Mouse (Mus musculus): ENCODE data around the gene Gm21440.
"Not testable (repeated sequence)": the region's sequence is repeated elsewhere in the genome, so short reads cannot be mapped to it uniquely, and the experiment has no call there.

Gm21440 gene

GRCm38 (mm10) chrY:13252091-13252490 is at the start of gene Gm21440, which contains the start of gene Gm21454:
Gene Gm21440, plus strand, starts transcription at chrY:13252391.
Gene Gm21454, plus strand, starts transcription at chrY:13252442.
- not testable (repeated sequence) for DNase-seq (ENCODE audit: low read depth, low spot score)

DNA sequence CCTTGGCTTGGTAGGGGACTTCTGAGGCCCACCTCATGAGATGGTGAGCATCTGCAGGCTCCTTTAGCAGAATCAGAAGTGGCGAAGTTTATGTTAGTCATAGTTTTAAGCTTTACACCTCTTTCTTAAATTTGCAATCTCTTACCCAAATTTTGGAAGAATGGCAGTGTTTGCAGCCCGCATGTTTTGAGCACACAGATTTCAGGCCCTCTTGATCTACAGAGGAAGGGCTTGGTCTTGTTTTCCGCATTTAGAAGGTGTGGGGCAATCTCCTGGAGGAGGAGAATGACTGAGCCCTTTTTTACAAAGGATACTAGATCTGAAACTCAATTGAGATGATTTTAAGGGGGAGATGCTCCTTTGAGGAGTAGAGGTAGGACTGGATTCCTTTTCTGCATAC is 28.4 kb upstream of the Gm21440 start, which contains the start of gene Gm21828:
Gene Gm21828, minus strand, starts transcription at position 101 of the 400 bp plus-strand sequence.
- not testable (repeated sequence) for DNase-seq (ENCODE audit: low read depth, low spot score)
